Mouse (Mus musculus): ENCODE results near the gene Pdx1.
A peak's percentile ranks its signal among the peaks of the same experiment; 100 is the strongest.

Pdx1 gene

GRCm38 (mm10) chr5:147269926-147270672 lies at the start of gene Pdx1:
Gene Pdx1, plus strand, starts transcription at chr5:147269959.
- DNase-seq (ENCODE audit: extremely low read depth, insufficient read length, low spot score), result no peak

GRCm38 (mm10) chr5:147227354-147228112 lies 42.2 kb upstream of the Pdx1 start:
- peak; percentile 81 for DNase-seq (ENCODE audit: extremely low read depth, insufficient read length, low spot score)

GRCm38 (mm10) chr5:147235406-147236309 lies 34.1 kb upstream of the Pdx1 start:
- DNase-seq (ENCODE audit: extremely low read depth, insufficient read length, low spot score), result no peak

GRCm38 (mm10) chr5:147243908-147244307 lies 25.9 kb upstream of the Pdx1 start:
- DNase-seq (ENCODE audit: extremely low read depth, insufficient read length, low spot score), result no peak

GRCm38 (mm10) chr5:147260189-147260588 lies 9.6 kb upstream of the Pdx1 start:
- DNase-seq (ENCODE audit: extremely low read depth, insufficient read length, low spot score), result no peak

- no peak for DNase-seq (ENCODE audit: extremely low read depth, insufficient read length, low spot score)
Observed at GRCm38 (mm10) chr5:147260778-147261177, 9.0 kb upstream of the Pdx1 start.

GRCm38 (mm10) chr5:147261899-147262541 lies 7.7 kb upstream of the Pdx1 start:
- DNase-seq (ENCODE audit: extremely low read depth, insufficient read length, low spot score), result no peak

GRCm38 (mm10) chr5:147263945-147264344 lies 5.8 kb upstream of the Pdx1 start:
- DNase-seq (ENCODE audit: extremely low read depth, insufficient read length, low spot score), result no peak

GRCm38 (mm10) chr5:147267434-147267833 lies 2.3 kb upstream of the Pdx1 start:
- no peak for DNase-seq (ENCODE audit: extremely low read depth, insufficient read length, low spot score)

GRCm38 (mm10) chr5:147268728-147269127 lies 1.0 kb upstream of the Pdx1 start:
- no peak for DNase-seq (ENCODE audit: extremely low read depth, insufficient read length, low spot score)

GRCm38 (mm10) chr5:147269371-147269770 lies 388 bp upstream of the Pdx1 start:
- no peak for DNase-seq (ENCODE audit: extremely low read depth, insufficient read length, low spot score)

- no peak for DNase-seq (ENCODE audit: extremely low read depth, insufficient read length, low spot score)
Observed at GRCm38 (mm10) chr5:147270673-147271655, 1.2 kb downstream of the Pdx1 start.

GRCm38 (mm10) chr5:147272046-147272807 lies 2.5 kb downstream of the Pdx1 start:
- no peak for DNase-seq (ENCODE audit: extremely low read depth, insufficient read length, low spot score)

GRCm38 (mm10) chr5:147272808-147273345 lies 3.1 kb downstream of the Pdx1 start:
- DNase-seq (ENCODE audit: extremely low read depth, insufficient read length, low spot score), result no peak

GRCm38 (mm10) chr5:147274174-147275141 lies 4.7 kb downstream of the Pdx1 start:
- DNase-seq (ENCODE audit: extremely low read depth, insufficient read length, low spot score), result no peak

GRCm38 (mm10) chr5:147275761-147276160 lies 6.0 kb downstream of the Pdx1 start:
- no peak for DNase-seq (ENCODE audit: extremely low read depth, insufficient read length, low spot score)
